Mouse (Mus musculus): Measurements from ENCODE around the gene Cct8. TPM values are rescaled to one million over a fixed set of nuclear protein-coding genes. Genes with fewer than 3 reads are reported as not detected.

Cct8 gene
- total RNA-seq, 1 experiment from 2014 or later, result 194 TPM

DNA sequence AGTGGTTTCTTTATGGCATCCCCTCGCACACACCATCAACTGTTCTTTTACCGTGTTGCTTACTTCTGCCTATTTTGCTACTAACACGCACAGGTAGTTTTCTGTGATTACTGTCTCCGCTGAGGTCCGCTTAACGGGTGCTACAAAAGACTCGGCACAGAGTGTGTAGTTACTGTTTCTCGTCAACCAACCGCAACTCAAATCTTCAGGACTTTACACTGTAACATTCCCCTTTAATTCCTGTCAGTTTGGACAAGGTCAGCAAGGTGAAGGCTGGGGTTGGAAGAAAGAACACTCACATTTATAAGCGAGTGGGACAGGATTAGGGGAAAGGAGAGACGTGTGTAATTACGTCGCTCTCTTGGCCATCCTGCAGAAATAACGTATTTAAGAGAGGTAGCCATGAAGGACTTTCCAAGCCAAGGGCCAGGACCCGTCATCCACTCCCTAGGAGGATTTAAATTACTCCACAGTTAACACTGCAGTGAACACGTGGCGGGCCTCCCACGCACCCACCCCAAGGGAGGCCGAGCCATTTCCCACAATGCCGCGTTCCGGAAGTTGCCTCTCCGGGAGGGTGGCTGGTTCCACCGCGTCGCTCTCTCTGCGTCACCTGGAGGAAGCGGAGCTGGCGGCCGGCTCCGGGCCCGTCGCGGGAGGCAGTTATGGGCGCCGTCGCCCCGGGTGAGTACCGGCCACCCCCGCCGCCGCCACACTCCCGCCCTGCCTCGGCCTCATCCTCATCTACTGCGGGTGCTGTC, 41.1 kb downstream of the Cct8 start, which contains the start of gene Usp16:
Gene Usp16, plus strand, starts transcription at position 285 of the 761 bp plus-strand sequence.
- ATAC-seq (ENCODE audit: extremely low read depth, insufficient number of reproducible peaks, low FRiP score, poor library complexity, severe bottlenecking), result peak; percentile 99

GRCm38 (mm10) chr16:87453226-87453625, 42.4 kb downstream of the Cct8 start:
- ATAC-seq (ENCODE audit: extremely low read depth, insufficient number of reproducible peaks, low FRiP score, poor library complexity, severe bottlenecking), result no peak

DNA sequence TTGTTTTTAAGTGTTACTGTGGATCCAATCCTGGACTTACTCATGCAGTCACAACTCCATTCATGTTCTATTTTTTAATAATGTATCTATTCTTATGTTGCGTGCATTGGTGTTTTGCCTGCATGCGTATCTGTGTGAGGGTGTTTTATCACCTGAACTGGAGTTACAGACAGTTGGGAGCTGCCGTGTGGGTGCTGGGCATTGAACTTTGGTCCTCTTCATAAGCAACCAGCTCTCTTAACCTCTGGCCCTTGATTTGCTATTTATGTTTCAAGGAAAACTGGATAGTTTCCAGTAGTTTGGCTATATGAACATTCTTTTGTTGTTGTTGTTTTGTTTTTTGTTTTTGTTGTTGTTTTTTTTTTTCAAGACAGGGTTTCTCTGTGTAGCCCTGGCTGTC, 50.1 kb downstream of the Cct8 start:
- no peak for ATAC-seq (ENCODE audit: extremely low read depth, insufficient number of reproducible peaks, low FRiP score, poor library complexity, severe bottlenecking)

GRCm38 (mm10) chr16:87445110-87445509, 50.6 kb downstream of the Cct8 start:
- ATAC-seq (ENCODE audit: extremely low read depth, insufficient number of reproducible peaks, low FRiP score, poor library complexity, severe bottlenecking), result no peak

- no peak for ATAC-seq (ENCODE audit: extremely low read depth, insufficient number of reproducible peaks, low FRiP score, poor library complexity, severe bottlenecking)
Measured at GRCm38 (mm10) chr16:87444071-87444470, 51.6 kb downstream of the Cct8 start.

DNA sequence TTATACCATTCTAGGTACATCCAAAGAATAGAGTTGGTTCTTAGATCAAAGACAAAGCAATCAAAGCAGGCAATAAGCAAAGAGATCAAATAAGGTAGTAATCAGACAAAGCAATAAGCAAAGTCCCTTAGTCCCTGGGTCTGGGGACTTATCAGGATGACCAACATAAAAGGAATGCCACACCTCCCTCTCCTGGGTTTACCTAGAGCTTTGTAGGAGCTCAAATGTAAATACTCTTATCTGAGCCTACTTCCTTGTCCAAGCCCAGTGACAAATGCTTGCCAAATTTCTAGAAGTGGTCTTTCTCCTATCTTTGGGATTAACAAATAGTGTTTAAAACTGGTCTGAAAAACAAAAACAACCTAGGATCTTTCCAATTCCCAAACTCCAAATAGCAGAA, 52.4 kb downstream of the Cct8 start:
- no peak for ATAC-seq (ENCODE audit: extremely low read depth, insufficient number of reproducible peaks, low FRiP score, poor library complexity, severe bottlenecking)

- no peak for ATAC-seq (ENCODE audit: extremely low read depth, insufficient number of reproducible peaks, low FRiP score, poor library complexity, severe bottlenecking)
Measured at GRCm38 (mm10) chr16:87442291-87442690, 53.4 kb downstream of the Cct8 start.

- peak; percentile 42; the same call in 1 of the 2 replicates for ATAC-seq (ENCODE audit: extremely low read depth, insufficient number of reproducible peaks, low FRiP score, poor library complexity, severe bottlenecking)
Measured at GRCm38 (mm10) chr16:87441089-87441488, 54.6 kb downstream of the Cct8 start.

GRCm38 (mm10) chr16:87440184-87440686, 55.4 kb downstream of the Cct8 start, which contains the start of gene Rwdd2b:
Rwdd2b (minus strand) TSS chr16:87440573.
- ATAC-seq (ENCODE audit: extremely low read depth, insufficient number of reproducible peaks, low FRiP score, poor library complexity, severe bottlenecking), result peak; percentile 97

- no peak for ATAC-seq (ENCODE audit: extremely low read depth, insufficient number of reproducible peaks, low FRiP score, poor library complexity, severe bottlenecking)
Measured at GRCm38 (mm10) chr16:87438697-87439096, 57.0 kb downstream of the Cct8 start.

- ATAC-seq (ENCODE audit: extremely low read depth, insufficient number of reproducible peaks, low FRiP score, poor library complexity, severe bottlenecking), result no peak
Measured at GRCm38 (mm10) chr16:87437096-87437495, 58.6 kb downstream of the Cct8 start.

DNA sequence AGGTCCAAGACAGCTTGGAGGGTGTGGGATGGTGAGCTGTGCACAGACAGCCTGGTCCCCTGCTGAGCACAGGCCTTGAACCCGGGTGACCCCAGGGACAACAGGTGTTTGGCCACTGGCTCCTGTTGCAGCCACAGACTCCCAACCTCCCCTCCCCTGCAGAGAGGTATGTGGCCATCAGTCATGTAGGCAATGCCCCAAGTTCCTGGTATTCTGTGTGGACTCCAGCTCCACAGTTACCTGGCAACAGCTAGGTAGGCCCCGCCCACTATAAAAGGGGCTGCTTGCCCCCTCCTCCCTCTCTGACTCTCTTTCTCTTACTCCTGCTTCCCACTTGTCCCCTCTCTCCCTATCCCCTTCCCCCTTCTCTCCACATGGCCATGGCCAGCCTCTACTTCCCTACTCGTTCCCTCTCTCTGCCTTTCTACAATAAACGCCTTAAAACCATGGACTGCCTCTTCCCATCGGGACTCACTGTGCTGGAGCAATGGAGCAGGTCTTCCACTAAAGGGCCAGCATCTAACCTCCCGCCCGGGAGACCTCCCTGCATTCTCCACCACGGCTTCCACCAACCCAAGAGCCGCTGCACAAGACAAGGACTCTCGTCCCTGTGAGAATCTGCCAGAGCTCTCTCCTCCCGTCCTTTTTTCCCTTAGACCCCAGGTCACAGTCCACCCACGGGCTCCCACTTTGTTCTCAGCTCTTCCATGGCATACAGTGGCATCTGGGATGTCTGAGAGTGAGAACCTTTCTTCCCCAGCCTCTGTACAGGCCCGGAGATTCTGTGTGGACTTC, 60.1 kb downstream of the Cct8 start:
- ATAC-seq (ENCODE audit: extremely low read depth, insufficient number of reproducible peaks, low FRiP score, poor library complexity, severe bottlenecking), result no peak

DNA sequence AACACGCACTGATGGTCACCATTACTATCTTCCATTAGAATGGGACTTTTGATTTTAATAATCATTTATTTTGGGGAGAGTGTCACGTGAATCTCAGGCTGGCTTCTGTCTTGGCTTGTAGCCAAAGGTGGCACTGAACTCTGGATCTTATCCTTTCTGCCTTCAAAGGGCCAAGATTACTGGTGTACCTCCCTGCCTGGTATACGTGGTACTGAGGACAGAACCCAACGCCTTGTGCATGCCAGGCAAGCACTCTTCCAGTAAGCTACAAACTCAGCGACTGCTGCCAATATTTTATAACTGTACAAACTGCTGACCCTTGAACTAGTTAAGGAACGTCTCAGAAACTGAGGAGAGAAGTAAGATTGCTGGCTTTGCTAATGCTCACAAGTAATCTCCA, 60.7 kb downstream of the Cct8 start:
- no peak for ATAC-seq (ENCODE audit: extremely low read depth, insufficient number of reproducible peaks, low FRiP score, poor library complexity, severe bottlenecking)

GRCm38 (mm10) chr16:87434266-87434665, 61.4 kb downstream of the Cct8 start:
- no peak for ATAC-seq (ENCODE audit: extremely low read depth, insufficient number of reproducible peaks, low FRiP score, poor library complexity, severe bottlenecking)

Other genes starting within 250 kb of the Cct8 start
- 6.6 and 7.7 TPM in 2 replicates for gene N6amt1, start 141.7 kb downstream of the Cct8 start, total RNA-seq (2017)
- 19.4 and 21.5 TPM in 2 replicates for gene Ltn1, start 63.3 kb downstream of the Cct8 start, total RNA-seq (2017)
- 8.0 and 8.8 TPM in 2 replicates for gene Rwdd2b, start 55.3 kb downstream of the Cct8 start, total RNA-seq (2017)
- gene Usp16, start 41.2 kb downstream of the Cct8 start, total RNA-seq (2017), result 111 and 147 TPM in 2 replicates
- gene Map3k7cl, start 57.5 kb upstream of the Cct8 start, total RNA-seq (2017), result not detected in 2 replicates
- gene Bach1, start 203.1 kb upstream of the Cct8 start, total RNA-seq (2017), result 94.8 and 113 TPM in 2 replicates

Measured in neutrophil, adult 5-6 weeks (primary cell).